Mouse (Mus musculus): ENCODE data around the gene Scai.

Gene Scai

DNA sequence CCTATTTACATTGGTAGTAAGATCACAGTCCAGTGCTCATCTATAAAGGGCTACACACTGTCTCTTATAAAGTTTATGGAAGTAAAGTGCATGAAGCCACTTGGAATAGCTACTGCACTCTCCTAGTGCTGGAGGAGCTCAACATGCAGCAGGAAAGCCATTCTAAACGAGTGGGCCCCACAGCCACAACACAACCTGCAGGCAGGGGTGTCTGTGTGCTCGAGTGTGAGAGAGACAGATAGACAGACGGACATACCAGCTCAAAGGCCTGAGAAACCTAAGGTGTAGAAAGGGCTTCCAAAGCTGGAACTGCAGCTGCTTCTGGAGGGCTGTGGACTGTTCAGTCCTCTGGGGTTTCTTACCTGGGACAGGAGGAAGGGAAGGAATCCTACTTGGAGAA lies 174.0 kb downstream of the Scai start:
- Histone ChIP-seq H3K4me1 (replicated peaks; ENCODE audit: low read depth, low read length) (peaks cover 23% of the 10 kb centered on the region), H3K27me3 (ENCODE audit: insufficient read depth, low read length) (no peaks in the 10 kb centered on the region)

More for the DNA sequence above, 174.0 kb downstream of the Scai start:
- no peak for TF ChIP-seq CTCF (conservative IDR thresholded peaks at IDR 0.05; ENCODE audit: low read length)
- no peak for TF ChIP-seq NANOG (IDR thresholded peaks at IDR 0.05; ENCODE audit: borderline replicate concordance, low read length)
- no peak for TF ChIP-seq POU5F1 (IDR thresholded peaks at IDR 0.05; ENCODE audit: borderline replicate concordance, low read length)
- Histone ChIP-seq H3K9me3 (ENCODE audit: low read length) (no peaks in the 10 kb centered on the region), H3K36me3 (ENCODE audit: insufficient read depth, low read length) (peaks cover 93% of the 10 kb centered on the region), H3K4me3 (replicated peaks; ENCODE audit: low read length) (no peak overlapping the region)
